Mouse (Mus musculus) forebrain, embryonic 13.5 days (tissue): ENCODE measurements around the gene Efnb3. TPM values are rescaled to one million over a fixed set of nuclear protein-coding genes. Genes with fewer than 3 reads are reported as not detected.

ENCODE experiments used
- ATAC-seq: fragments of 200-750 bp; cut with Nextera tagmentation; 2 replicates; pipeline ENCODE4 v1.8.0; 2017
- H3K27ac ChIP-seq: fragments of 300-500 bp; sonication (generic); 2 replicates; pipeline ENCODE4 v1.5.1; 2015; ENCODE audit warnings: inconsistent platforms, mild to moderate bottlenecking, moderate library complexity
- H3K27me3 ChIP-seq: fragments of 300-500 bp; sonication (generic); 2 replicates; pipeline ENCODE4 v1.6.1; 2015; ENCODE audit warnings: mild to moderate bottlenecking, inconsistent platforms
- H3K36me3 ChIP-seq: fragments of 300-500 bp; sonication (generic); 2 replicates; pipeline ENCODE4 v1.6.1; 2015; ENCODE audit warnings: mild to moderate bottlenecking, inconsistent platforms; ENCODE audit not compliant: poor library complexity, severe bottlenecking
- H3K4me1 ChIP-seq: fragments of 300-500 bp; sonication (generic); 2 replicates; pipeline ENCODE4 v1.6.1; 2015; ENCODE audit warnings: inconsistent platforms
- H3K4me2 ChIP-seq: fragments of 300-500 bp; sonication (generic); 2 replicates; pipeline ENCODE4 v1.6.1; 2015; ENCODE audit warnings: inconsistent platforms, mild to moderate bottlenecking, moderate library complexity
- H3K4me3 ChIP-seq: fragments of 300-500 bp; sonication (generic); 2 replicates; pipeline ENCODE4 v1.5.1; 2015; ENCODE audit warnings: mild to moderate bottlenecking, inconsistent platforms
- H3K9ac ChIP-seq: fragments of 300-500 bp; sonication (generic); 2 replicates; pipeline ENCODE4 v1.6.1; 2015; ENCODE audit warnings: mild to moderate bottlenecking, inconsistent platforms
- H3K9me3 ChIP-seq: fragments of 300-500 bp; sonication (generic); replicated peaks from 2 replicates; pipeline ENCODE4 v1.6.1; 2016; ENCODE audit warnings: inconsistent platforms
- WGBS: fragments of 180-500 bp; shearing (Covaris S2); methylation state at CpG from one replicate; pipeline ENCODE4 v1.1.7; 2015; 5-methylcytosine and 5-hydroxymethylcytosine counted together
- microRNA-seq: library from miRNA; unstranded; fragments of <30 nt; microRNA quantifications from one replicate; pipeline ENCODE4, GENCODE M21; 2016
- polyA plus RNA-seq: library from polyadenylated mRNA; unstranded; fragments of >200 nt; fragmentation: Nextera tagmentation; extraction: Ambion mirVana; gene quantifications from 2 replicates; pipeline ENCODE4 v1.2.1, GENCODE M21; 2015

The Efnb3 gene
- polyA plus RNA-seq, 1 experiment from 2014 or later: 63.1 TPM

GRCm38 (mm10) chr11:69521526-69522149 lies 38.4 kb downstream of the Efnb3 start:
- Histone ChIP-seq H3K4me1 (peaks cover 12% of the 10 kb centered on the region), H3K27ac (no peak overlapping the region), H3K9me3 (no peaks in the 10 kb centered on the region), H3K4me3 (no peak overlapping the region), H3K9ac (no peak overlapping the region), H3K36me3 (no peaks in the 10 kb centered on the region), H3K4me2 (no peak overlapping the region), H3K27me3 (no peaks in the 10 kb centered on the region)
- ATAC-seq: no peak
- WGBS: 90% methylated on average over 9 of the region's 9 CpGs

- no peak overlapping the region for H3K9ac ChIP-seq
- no peaks in the 10 kb centered on the region for H3K9me3 ChIP-seq
- no peak overlapping the region for H3K27ac ChIP-seq
- no peaks in the 10 kb centered on the region for H3K4me1 ChIP-seq
- H3K4me3 ChIP-seq: no peak overlapping the region
- no peak overlapping the region for H3K4me2 ChIP-seq
- 77% methylated on average over 4 of the region's 4 CpGs for WGBS
- no peaks in the 10 kb centered on the region for H3K27me3 ChIP-seq
- no peaks in the 10 kb centered on the region for H3K36me3 ChIP-seq
- ATAC-seq: no peak
Observed at GRCm38 (mm10) chr11:69519976-69520375, 40.0 kb downstream of the Efnb3 start.

GRCm38 (mm10) chr11:69516661-69517060 lies 43.3 kb downstream of the Efnb3 start:
- Histone ChIP-seq H3K36me3 (no peaks in the 10 kb centered on the region), H3K4me1 (no peaks in the 10 kb centered on the region), H3K4me2 (no peak overlapping the region), H3K27ac (no peak overlapping the region), H3K4me3 (no peak overlapping the region), H3K27me3 (no peaks in the 10 kb centered on the region), H3K9me3 (no peaks in the 10 kb centered on the region), H3K9ac (peak overlapping the region; percentile 5; the same call in 1 of the 2 replicates)
- WGBS: 77% methylated on average over 3 of the region's 3 CpGs
- no peak for ATAC-seq

- Histone ChIP-seq H3K4me1 (no peaks in the 10 kb centered on the region), H3K27ac (no peak overlapping the region), H3K9ac (no peak overlapping the region), H3K4me3 (no peak overlapping the region), H3K36me3 (no peaks in the 10 kb centered on the region), H3K4me2 (no peak overlapping the region), H3K27me3 (no peaks in the 10 kb centered on the region), H3K9me3 (no peaks in the 10 kb centered on the region)
- WGBS: 78% methylated on average over 15 of the region's 15 CpGs
- no peak for ATAC-seq
Observed at GRCm38 (mm10) chr11:69516151-69516640, 43.8 kb downstream of the Efnb3 start.

- H3K4me1 ChIP-seq: no peaks in the 10 kb centered on the region
- ATAC-seq: peak; percentile 66; the same call in 1 of the 2 replicates
- 9% methylated on average over 6 of the region's 6 CpGs for WGBS
- H3K27ac ChIP-seq: no peak overlapping the region
- no peaks in the 10 kb centered on the region for H3K36me3 ChIP-seq
- no peaks in the 10 kb centered on the region for H3K27me3 ChIP-seq
- H3K4me2 ChIP-seq: no peak overlapping the region
- no peaks in the 10 kb centered on the region for H3K9me3 ChIP-seq
- no peak overlapping the region for H3K9ac ChIP-seq
- H3K4me3 ChIP-seq: no peak overlapping the region
Observed at GRCm38 (mm10) chr11:69513840-69514239, 46.2 kb downstream of the Efnb3 start.

- Histone ChIP-seq H3K27ac (no peak overlapping the region), H3K4me1 (no peaks in the 10 kb centered on the region), H3K9ac (no peak overlapping the region), H3K9me3 (no peaks in the 10 kb centered on the region), H3K36me3 (no peaks in the 10 kb centered on the region), H3K4me2 (no peak overlapping the region), H3K27me3 (no peaks in the 10 kb centered on the region), H3K4me3 (no peak overlapping the region)
- no peak for ATAC-seq
- 61% methylated on average over 7 of the region's 7 CpGs for WGBS
Observed at GRCm38 (mm10) chr11:69510796-69511496, 49.1 kb downstream of the Efnb3 start.

Small RNAs within 50 kb of the gene (microRNA-seq; reads per million reads assigned to microRNA genes)
- not detected for gene Gm27493

Other genes starting within 250 kb of the Efnb3 start
- 37.1 and 43.3 TPM in 2 replicates for gene Cntrob, start 236.4 kb downstream of the Efnb3 start, polyA plus RNA-seq
- gene Trappc1, start 236.2 kb downstream of the Efnb3 start, polyA plus RNA-seq: 208 and 210 TPM in 2 replicates
- 3.7 and 4.0 TPM in 2 replicates for gene Kcnab3, start 233.9 kb downstream of the Efnb3 start, polyA plus RNA-seq
- gene Rnf227, start 219.7 kb downstream of the Efnb3 start, polyA plus RNA-seq: 72.6 and 78.8 TPM in 2 replicates
- gene Chd3, start 190.8 kb downstream of the Efnb3 start, polyA plus RNA-seq: 104 and 106 TPM in 2 replicates
- 100.0 and 108 TPM in 2 replicates for gene Naa38, start 164.7 kb downstream of the Efnb3 start, polyA plus RNA-seq
- gene Cyb5d1, start 164.6 kb downstream of the Efnb3 start, polyA plus RNA-seq: 45.9 and 48.6 TPM in 2 replicates
- gene Tmem88, start 162.0 kb downstream of the Efnb3 start, polyA plus RNA-seq: 6.3 and 6.6 TPM in 2 replicates
- gene Kdm6b, start 146.5 kb downstream of the Efnb3 start, polyA plus RNA-seq: 55.4 and 59.3 TPM in 2 replicates
- 1.7 and 2.0 TPM in 2 replicates for gene Dnah2, start 11.1 kb downstream of the Efnb3 start, polyA plus RNA-seq
- gene Wrap53, start 20.1 kb upstream of the Efnb3 start, polyA plus RNA-seq: 32.0 and 35.1 TPM in 2 replicates
- gene Trp53, start 20.2 kb upstream of the Efnb3 start, polyA plus RNA-seq: 119 and 129 TPM in 2 replicates
- gene Atp1b2, start 45.7 kb upstream of the Efnb3 start, polyA plus RNA-seq: 12.7 and 14.0 TPM in 2 replicates
- not detected in 2 replicates for gene Shbg, start 57.7 kb upstream of the Efnb3 start, polyA plus RNA-seq
- gene Sat2, start 61.8 kb upstream of the Efnb3 start, polyA plus RNA-seq: 20.6 and 22.7 TPM in 2 replicates
- 38.7 and 42.2 TPM in 2 replicates for gene Fxr2, start 72.8 kb upstream of the Efnb3 start, polyA plus RNA-seq
- not detected in 2 replicates for gene Sox15, start 95.1 kb upstream of the Efnb3 start, polyA plus RNA-seq
- gene Mpdu1, start 102.4 kb upstream of the Efnb3 start, polyA plus RNA-seq: 89.4 and 95.2 TPM in 2 replicates
- 4.4 and 5.2 TPM in 2 replicates for gene Cd68, start 105.9 kb upstream of the Efnb3 start, polyA plus RNA-seq
- 654 and 701 TPM in 2 replicates for gene Eif4a1, start 112.2 kb upstream of the Efnb3 start, polyA plus RNA-seq
- 93.7 and 99.6 TPM in 2 replicates for gene Senp3, start 121.9 kb upstream of the Efnb3 start, polyA plus RNA-seq
- gene Tnfsf13, start 125.6 kb upstream of the Efnb3 start, polyA plus RNA-seq: 0.15 and 0.43 TPM in 2 replicates
- gene Tnfsf12, start 135.6 kb upstream of the Efnb3 start, polyA plus RNA-seq: 1.00 and 1.1 TPM in 2 replicates
- gene Tnfsfm13, start 135.9 kb upstream of the Efnb3 start, polyA plus RNA-seq: 0.45 and 0.87 TPM in 2 replicates
- 23.2 and 24.1 TPM in 2 replicates for gene Polr2a, start 198.4 kb upstream of the Efnb3 start, polyA plus RNA-seq
- 0.26 and 0.58 TPM in 2 replicates for gene Slc35g3, start 201.8 kb upstream of the Efnb3 start, polyA plus RNA-seq
- gene Zbtb4, start 205.7 kb upstream of the Efnb3 start, polyA plus RNA-seq: 1.6 and 1.8 TPM in 2 replicates
- gene Chrnb1, start 235.7 kb upstream of the Efnb3 start, polyA plus RNA-seq: 1.5 TPM in 2 replicates
- gene Fgf11, start 241.7 kb upstream of the Efnb3 start, polyA plus RNA-seq: 3.3 and 3.8 TPM in 2 replicates
- 0.39 and 1.00 TPM in 2 replicates for gene Tmem102, start 245.4 kb upstream of the Efnb3 start, polyA plus RNA-seq